In genomic region chr19:57104171-57104748, GRCm38 (mm10) we compare ENCODE assay signal across 8 mouse cellular contexts.
A peak's percentile ranks its signal among the peaks of the same experiment; 100 is the strongest.
DNase-seq lines count a peak whose midpoint lies in the region; ATAC-seq and TF ChIP-seq lines count a peak whose summit lies in the region.

No protein-coding gene starts in this region.

- TF ChIP-seq POLR2A in embryonic fibroblast, embryonic 13.5 days (IDR thresholded peaks at IDR 0.05; ENCODE audit: low read depth, low read length): no peak

- H3K36me3 ChIP-seq in forebrain, embryonic 11.5 days (ENCODE audit: control insufficient read depth, insufficient read depth, low read length): no peaks in the 10 kb centered on the region
- H3K36me3 ChIP-seq in forebrain, embryonic 14.5 days (ENCODE audit: control insufficient read depth, insufficient read depth, low read length): 0 out of 2 replicates have a peak, but pooled peaks cover 2% of the 10 kb centered on the region
- H3K36me3 ChIP-seq in liver, embryonic 12.5 days: no peaks in the 10 kb centered on the region
- no peaks in the 10 kb centered on the region for H3K36me3 ChIP-seq in liver, embryonic 11.5 days (ENCODE audit: control insufficient read depth, insufficient read depth, low read length)

- no peaks in the 10 kb centered on the region for H3K27me3 ChIP-seq in forebrain, embryonic 11.5 days (ENCODE audit: control insufficient read depth, insufficient read depth, low read length)
- H3K27me3 ChIP-seq in forebrain, embryonic 14.5 days (replicated peaks; ENCODE audit: control insufficient read depth, insufficient read depth, low read length): no peaks in the 10 kb centered on the region
- H3K27me3 ChIP-seq in liver, embryonic 12.5 days (replicated peaks): no peaks in the 10 kb centered on the region
- no peaks in the 10 kb centered on the region for H3K27me3 ChIP-seq in liver, embryonic 11.5 days (replicated peaks; ENCODE audit: control insufficient read depth, insufficient read depth, low read length)

- H3K9ac ChIP-seq in forebrain, embryonic 11.5 days (ENCODE audit: low read length): no peak overlapping the region
- H3K9ac ChIP-seq in forebrain, embryonic 14.5 days (ENCODE audit: low read length): no peak overlapping the region
- H3K9ac ChIP-seq in liver, embryonic 12.5 days: no peak overlapping the region
- H3K9ac ChIP-seq in liver, embryonic 11.5 days (ENCODE audit: low read depth, low read length): no peak overlapping the region

- 72% methylated on average over 5 of the region's 5 CpGs for WGBS in forebrain, embryonic 11.5 days
- 77% methylated on average over 5 of the region's 5 CpGs for WGBS in forebrain, embryonic 14.5 days
- 31% methylated on average over 5 of the region's 5 CpGs for WGBS in liver, embryonic 12.5 days (ENCODE audit: insufficient replicate concordance)
- WGBS in liver, embryonic 11.5 days: 55% methylated on average over 5 of the region's 5 CpGs

- TF ChIP-seq CTCF in embryonic fibroblast, embryonic 13.5 days (IDR thresholded peaks at IDR 0.05; ENCODE audit: borderline replicate concordance, insufficient read depth, low read length): no peak

- ATAC-seq in forebrain, embryonic 11.5 days (replicated peaks; ENCODE audit: low FRiP score): no peak
- ATAC-seq in forebrain, embryonic 14.5 days: no peak
- ATAC-seq in liver, embryonic 12.5 days: no peak
- no peak for ATAC-seq in liver, embryonic 11.5 days (replicated peaks; ENCODE audit: low FRiP score)
- ATAC-seq in megakaryocyte progenitor cell, adult 5-6 weeks (replicated peaks; ENCODE audit: poor library complexity): peak; percentile 31; the same call in 1 of the 2 replicates

- no peak overlapping the region for H3K4me3 ChIP-seq in forebrain, embryonic 11.5 days (ENCODE audit: low read depth, low read length)
- H3K4me3 ChIP-seq in forebrain, embryonic 14.5 days (ENCODE audit: low read depth, low read length): no peak overlapping the region
- no peak overlapping the region for H3K4me3 ChIP-seq in liver, embryonic 12.5 days
- H3K4me3 ChIP-seq in liver, embryonic 11.5 days (ENCODE audit: low read depth, low read length): no peak overlapping the region
- H3K4me3 ChIP-seq in embryonic fibroblast, embryonic 13.5 days (ENCODE audit: insufficient read depth, low read length): no peak overlapping the region

- H3K9me3 ChIP-seq in forebrain, embryonic 11.5 days (ENCODE audit: control insufficient read depth, low read length): no peaks in the 10 kb centered on the region
- no peaks in the 10 kb centered on the region for H3K9me3 ChIP-seq in forebrain, embryonic 14.5 days (replicated peaks; ENCODE audit: control insufficient read depth, low read length)
- H3K9me3 ChIP-seq in liver, embryonic 12.5 days (replicated peaks): no peaks in the 10 kb centered on the region
- no peaks in the 10 kb centered on the region for H3K9me3 ChIP-seq in liver, embryonic 11.5 days (ENCODE audit: control insufficient read depth, low read length)

- H3K4me1 ChIP-seq in forebrain, embryonic 11.5 days (replicated peaks; ENCODE audit: control insufficient read depth, insufficient read depth, low read length): no peaks in the 10 kb centered on the region; the same call in 1 of the 2 replicates
- no peaks in the 10 kb centered on the region for H3K4me1 ChIP-seq in forebrain, embryonic 14.5 days (ENCODE audit: control insufficient read depth, insufficient read depth, low read length)
- peaks cover 9% of the 10 kb centered on the region for H3K4me1 ChIP-seq in liver, embryonic 12.5 days
- peaks cover 4% of the 10 kb centered on the region; the same call in 1 of the 2 replicates for H3K4me1 ChIP-seq in liver, embryonic 11.5 days (replicated peaks; ENCODE audit: control insufficient read depth, insufficient read depth, low read length)
- peaks cover 16% of the 10 kb centered on the region for H3K4me1 ChIP-seq in embryonic fibroblast, embryonic 13.5 days (ENCODE audit: control insufficient read depth, insufficient read depth, low read length)

- peak; percentile 38 for DNase-seq in forebrain, embryonic 11.5 days (ENCODE audit: low spot score)
- DNase-seq in forebrain, embryonic 14.5 days (ENCODE audit: low spot score): no peak
- DNase-seq in liver, embryonic 11.5 days (ENCODE audit: low spot score): no peak
- DNase-seq in left cerebral cortex, postnatal 25 days (ENCODE audit: low spot score in 2 of 2): no peak
- no peak for DNase-seq in right cerebral cortex, postnatal 4 days

- H3K4me2 ChIP-seq in forebrain, embryonic 11.5 days (ENCODE audit: low read depth, low read length, severe bottlenecking): no peak overlapping the region
- H3K4me2 ChIP-seq in forebrain, embryonic 14.5 days (ENCODE audit: low read length): no peak overlapping the region
- no peak overlapping the region for H3K4me2 ChIP-seq in liver, embryonic 12.5 days
- no peak overlapping the region for H3K4me2 ChIP-seq in liver, embryonic 11.5 days

- H3K27ac ChIP-seq in forebrain, embryonic 11.5 days (ENCODE audit: low read depth, low read length): no peak overlapping the region
- H3K27ac ChIP-seq in forebrain, embryonic 14.5 days (ENCODE audit: low read depth, low read length): no peak overlapping the region
- H3K27ac ChIP-seq in liver, embryonic 12.5 days: peak overlapping the region; percentile 13; the same call in 1 of the 2 replicates
- H3K27ac ChIP-seq in liver, embryonic 11.5 days (ENCODE audit: low read depth, low read length): no peak overlapping the region
- peak overlapping the region; percentile 58 for H3K27ac ChIP-seq in embryonic fibroblast, embryonic 13.5 days (ENCODE audit: insufficient read depth, low read length)

- intact Hi-C loops in left cerebral cortex, postnatal 25 days (cut with DNase I): no loop called here

Comparison
In these comparisons a context has a peak if more than half of its experiments do, and no peak if none do; other contexts are left out.
1. H3K27ac ChIP-seq: peak in liver, embryonic 12.5 days (single experiment) and embryonic fibroblast, embryonic 13.5 days (single experiment); none in forebrain, embryonic 11.5 days (single experiment), forebrain, embryonic 14.5 days (single experiment) and liver, embryonic 11.5 days (single experiment).